Mouse (Mus musculus) kidney, postnatal 14 days (tissue): ENCODE results near the gene Gsg1l.

Experiments used
- DNase-seq: peaks from one replicate; pipeline ENCODE4 v3.0.0; 2022; ENCODE audit warnings: mixed read lengths

Gene Gsg1l

DNA sequence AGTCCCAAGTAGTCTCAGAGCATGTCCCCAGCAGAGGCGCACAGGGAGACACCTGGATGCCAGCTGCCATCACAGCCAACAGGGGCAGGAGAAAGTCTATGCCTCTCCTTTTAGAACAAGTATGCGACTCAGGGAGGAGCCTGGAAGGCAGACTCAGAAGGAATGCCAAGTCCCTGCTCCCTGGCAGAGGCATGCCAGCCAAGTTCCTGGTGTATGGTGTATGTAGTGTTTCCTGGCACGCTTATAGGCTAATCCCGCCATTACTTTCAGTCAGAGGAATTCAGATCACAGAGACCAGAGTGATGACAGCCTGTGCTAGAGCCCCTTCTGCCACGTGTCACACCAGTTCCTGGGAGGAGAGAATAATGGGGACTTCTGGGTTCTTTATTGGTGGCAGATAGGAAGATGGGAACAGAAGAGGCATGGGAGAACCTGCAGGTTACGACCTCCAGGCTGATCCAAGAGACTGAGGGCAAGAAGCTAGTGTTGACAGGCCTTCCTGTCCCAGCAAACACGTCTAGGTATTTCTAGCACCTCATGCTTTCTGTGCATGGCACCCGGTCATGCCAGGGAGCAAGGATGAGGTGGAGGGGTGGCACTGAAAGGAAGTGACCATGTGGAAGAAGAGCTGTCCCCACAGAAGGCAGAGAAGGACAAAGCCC lies 235.2 kb downstream of the Gsg1l start:
- DNase-seq, result no peak

DNA sequence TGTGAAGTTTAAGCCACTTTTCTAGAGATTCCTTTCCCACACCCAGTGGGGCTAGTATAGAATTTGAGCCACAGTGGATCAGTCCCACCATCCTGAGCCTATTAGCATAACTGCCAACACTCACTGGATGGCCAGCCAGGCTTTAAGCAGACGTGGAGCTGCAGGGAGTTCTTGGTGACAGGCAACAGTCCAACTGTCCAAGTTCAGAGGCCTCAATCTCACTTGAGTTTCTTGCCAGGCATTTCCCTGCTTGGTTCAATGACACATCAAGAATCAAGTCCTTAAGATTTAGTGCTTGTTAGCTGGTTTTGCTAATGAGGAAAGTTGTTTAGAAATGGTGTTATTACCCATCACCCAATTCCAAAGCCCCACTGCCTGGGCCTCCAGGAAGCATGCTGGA lies 236.6 kb downstream of the Gsg1l start:
- no peak for DNase-seq

DNA sequence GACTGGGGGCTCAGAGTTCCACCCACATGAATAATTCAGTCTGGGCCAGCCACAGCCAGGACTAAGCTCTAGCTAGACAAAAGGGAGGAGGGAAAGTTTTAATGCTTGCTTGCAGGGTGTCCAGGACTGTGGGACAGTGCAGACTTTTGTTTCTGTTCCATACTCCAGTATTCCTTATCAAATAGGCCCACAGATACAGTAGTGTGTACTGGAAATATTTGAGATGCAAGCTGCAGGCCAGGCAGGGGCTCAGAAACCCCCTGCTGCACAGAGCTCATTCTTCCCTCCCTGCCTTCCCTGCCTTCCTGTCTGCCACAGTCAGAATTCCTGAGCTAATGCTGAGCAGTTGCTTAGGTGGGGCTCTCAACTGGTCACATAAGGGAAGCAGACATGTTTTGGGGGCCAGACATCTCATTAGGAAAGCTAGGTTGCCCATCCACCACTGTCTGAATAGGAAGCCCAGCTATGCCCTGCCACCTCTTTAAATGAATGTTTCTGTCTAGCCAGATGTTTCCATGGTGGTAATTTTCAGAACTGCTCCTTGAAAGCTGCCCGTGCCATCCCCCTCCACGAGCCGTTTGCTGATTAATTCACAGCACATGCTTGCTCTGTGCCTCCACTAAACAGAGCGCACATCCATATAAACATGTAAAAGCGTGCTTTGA lies 244.0 kb downstream of the Gsg1l start:
- DNase-seq, result no peak

GRCm38 (mm10) chr7:125833471-125833870 lies 248.7 kb downstream of the Gsg1l start:
- no peak for DNase-seq

- no peak for DNase-seq
Measured at GRCm38 (mm10) chr7:125832767-125833166, 249.4 kb downstream of the Gsg1l start.

GRCm38 (mm10) chr7:125829121-125829666 lies 253.0 kb downstream of the Gsg1l start:
- no peak for DNase-seq

DNA sequence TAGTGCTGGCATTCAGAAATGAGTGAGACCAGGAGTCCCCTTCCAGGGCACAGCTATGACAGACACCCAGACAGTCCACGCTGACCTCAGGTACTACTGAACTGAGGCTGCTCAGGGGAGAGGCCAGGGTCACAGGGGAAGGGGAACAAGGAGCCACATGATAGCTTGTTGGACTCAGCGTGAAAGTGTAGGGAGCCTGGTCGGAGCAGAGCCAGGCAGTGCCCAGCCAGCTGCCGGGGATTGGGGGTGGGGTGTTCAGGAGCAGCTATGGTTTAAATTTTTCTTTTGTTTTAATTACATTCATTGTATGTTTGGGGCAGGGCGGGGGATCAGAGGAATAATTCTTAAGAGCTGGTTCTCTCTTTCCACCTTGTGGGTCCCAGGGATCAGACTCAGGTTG lies 253.7 kb downstream of the Gsg1l start:
- no peak for DNase-seq
